Mouse (Mus musculus): ENCODE data around the gene Bcl9l.

Gene Bcl9l

GRCm38 (mm10) chr9:44540676-44541075 lies 58.1 kb downstream of the Bcl9l start:
- in situ Hi-C loops (cut with MseI, MboI), result no loop called here

DNA sequence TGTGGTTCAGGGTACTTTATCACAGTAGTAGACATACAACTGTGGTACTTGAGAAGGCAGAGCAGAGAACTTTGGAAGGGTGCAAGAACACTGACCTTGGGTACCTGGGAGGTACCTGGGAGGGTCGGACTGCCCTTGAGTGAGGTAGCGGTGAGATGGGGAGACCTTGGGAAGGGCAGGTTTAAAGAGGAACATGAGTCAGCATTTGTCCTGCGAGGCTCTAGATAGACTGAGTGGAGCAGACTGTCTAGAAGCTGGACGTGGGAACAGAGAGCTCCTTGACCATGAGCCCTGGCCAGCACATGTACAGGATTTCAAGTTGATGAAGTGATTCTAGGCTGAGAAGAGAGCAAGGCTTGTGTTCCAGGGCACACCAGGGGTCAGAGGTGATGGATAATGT lies 59.7 kb downstream of the Bcl9l start:
- in situ Hi-C loops (cut with MseI, MboI), result no loop called here

DNA sequence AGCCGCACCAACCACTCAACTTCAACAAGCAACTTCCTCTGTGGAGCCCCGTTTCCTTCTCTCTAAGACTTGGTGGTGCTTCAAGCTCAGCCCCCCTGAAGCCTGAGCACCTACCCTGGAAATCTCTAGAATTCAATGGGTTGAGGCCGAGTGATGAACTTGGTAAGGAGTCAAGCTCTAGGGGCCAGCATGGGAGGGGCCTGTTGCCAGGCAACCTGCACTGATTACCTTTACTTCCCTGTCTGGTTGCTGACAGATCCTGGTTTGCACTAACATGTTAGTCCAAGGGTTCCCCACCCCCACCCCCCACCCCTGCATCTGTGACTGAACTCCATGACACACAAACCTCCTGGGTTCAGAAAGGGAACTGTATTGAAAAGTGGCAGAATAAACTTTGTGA lies 62.4 kb downstream of the Bcl9l start:
- in situ Hi-C loops (cut with MseI, MboI), result no loop called here

DNA sequence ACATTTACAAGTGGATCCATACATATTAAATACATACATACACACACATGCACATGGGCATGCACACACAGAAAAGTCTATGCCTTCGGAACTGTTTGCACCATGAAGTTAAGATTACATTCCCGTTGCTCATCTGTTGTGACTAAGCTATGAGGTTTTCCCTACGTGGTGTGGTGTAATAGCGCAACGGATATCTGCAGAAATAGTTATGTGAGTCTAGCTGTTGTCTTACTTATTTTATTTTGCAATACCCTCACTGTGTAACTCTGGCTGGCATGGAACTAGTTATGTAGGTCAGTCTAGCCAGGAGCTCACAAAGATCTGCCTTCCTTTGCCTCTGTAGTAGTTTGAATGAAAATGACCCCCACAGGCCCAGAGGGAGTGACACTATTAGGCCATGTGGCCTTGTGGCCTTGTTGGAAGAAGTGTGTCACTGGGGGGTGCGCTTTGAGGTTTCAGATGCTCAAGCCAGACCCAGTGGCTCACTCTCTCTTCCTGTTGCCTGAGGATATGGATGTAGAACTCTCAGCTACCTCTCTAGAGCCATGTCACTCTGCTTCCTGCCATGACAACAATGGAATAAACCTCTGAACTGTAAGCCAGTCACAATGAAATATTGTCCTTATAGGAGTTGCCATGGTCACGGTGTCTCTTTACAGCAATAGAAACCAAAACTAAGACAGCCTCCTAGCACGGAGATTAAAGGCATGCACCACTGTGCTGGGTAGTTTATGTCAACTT lies 66.0 kb downstream of the Bcl9l start:
- in situ Hi-C loops (cut with MseI, MboI), result no loop called here

DNA sequence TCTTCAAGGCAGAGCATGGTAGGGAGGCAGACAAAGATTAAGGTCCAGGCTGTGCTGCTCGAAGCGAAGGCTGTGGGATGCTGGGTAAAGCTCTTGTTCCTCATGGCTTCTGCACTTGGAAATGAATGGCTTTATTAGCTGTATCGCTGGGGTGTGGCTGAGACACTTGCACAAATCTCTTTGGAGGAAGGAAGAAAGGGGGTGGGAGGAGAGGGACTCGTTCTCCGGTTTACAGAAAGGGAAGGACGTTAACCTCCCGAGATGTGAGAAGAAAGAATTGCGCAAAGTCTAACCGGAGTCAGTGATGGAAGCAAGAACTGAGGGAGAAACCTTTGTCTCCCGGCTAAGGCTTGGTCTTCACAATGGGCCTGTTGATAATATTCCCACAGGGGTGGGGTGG lies 68.5 kb downstream of the Bcl9l start:
- in situ Hi-C loops (cut with MseI, MboI), result no loop called here

GRCm38 (mm10) chr9:44552161-44552560 lies 69.5 kb downstream of the Bcl9l start:
- in situ Hi-C loops (cut with MseI, MboI), result no loop called here
